Mouse (Mus musculus) heart, embryonic 16.5 days (tissue): ENCODE measurements around the gene Zfp553. TPM values are rescaled to one million over a fixed set of nuclear protein-coding genes. Genes with fewer than 3 reads are reported as not detected.
A peak's percentile ranks its signal among the peaks of the same experiment; 100 is the strongest.

ENCODE experiments used
- ATAC-seq: fragments of 200-750 bp; cut with Nextera tagmentation; replicated peaks from 2 replicates; pipeline ENCODE4 v1.8.0; 2017; ENCODE audit warnings: moderate number of reproducible peaks; ENCODE audit not compliant: insufficient read depth, low FRiP score; ENCODE audit errors: extremely low read depth
- H3K27ac ChIP-seq: fragments of 300-500 bp; sonication (generic); 2 replicates; pipeline ENCODE4 v1.5.1; 2014; ENCODE audit warnings: mild to moderate bottlenecking, low read length, control low read depth, moderate library complexity
- H3K27me3 ChIP-seq: fragments of 300-500 bp; sonication (generic); 2 replicates; pipeline ENCODE4 v1.6.1; 2014; ENCODE audit warnings: low read length, mixed read lengths; ENCODE audit not compliant: control insufficient read depth, insufficient read depth
- H3K36me3 ChIP-seq: fragments of 300-500 bp; sonication (generic); 2 replicates; pipeline ENCODE4 v1.6.1; 2014; ENCODE audit not compliant: control insufficient read depth, insufficient read depth
- H3K4me1 ChIP-seq: fragments of 300-500 bp; sonication (generic); 2 replicates; pipeline ENCODE4 v1.6.1; 2014; ENCODE audit warnings: low read length, mixed read lengths; ENCODE audit not compliant: control insufficient read depth, insufficient read depth
- H3K4me2 ChIP-seq: fragments of 300-500 bp; sonication (generic); 2 replicates; pipeline ENCODE4 v1.6.1; 2014; ENCODE audit warnings: low read depth, mild to moderate bottlenecking, control low read depth, low read length
- H3K4me3 ChIP-seq: fragments of 300-500 bp; sonication (generic); 2 replicates; pipeline ENCODE4 v1.5.1; 2014; ENCODE audit warnings: mild to moderate bottlenecking, control low read depth, low read length
- H3K9ac ChIP-seq: fragments of 300-500 bp; sonication (generic); 2 replicates; pipeline ENCODE4 v1.6.1; 2014; ENCODE audit warnings: low read length, control low read depth
- H3K9me3 ChIP-seq: fragments of 300-500 bp; sonication (generic); replicated peaks from 2 replicates; pipeline ENCODE4 v1.6.1; 2016; ENCODE audit warnings: low read length; ENCODE audit not compliant: control insufficient read depth
- WGBS: fragments of 180-500 bp; shearing (Covaris S2); extraction: QIAGEN DNeasy Blood & Tissue Kit; methylation state at CpG from one replicate; pipeline ENCODE4 v1.1.7; 2014; 5-methylcytosine and 5-hydroxymethylcytosine counted together
- polyA plus RNA-seq: library from polyadenylated mRNA; unstranded; fragments of >200 nt; fragmentation: Nextera tagmentation; extraction: Ambion mirVana; gene quantifications from 2 replicates; pipeline ENCODE4 v1.2.1, GENCODE M21; 2015

Zfp553 gene
- 21.0 and 21.9 TPM in 2 replicates for polyA plus RNA-seq

- peak; percentile 87 for ATAC-seq
Observed at GRCm38 (mm10) chr7:127232622-127233367, at the start of gene Zfp553, which contains the start of gene Sept1. Gene Zfp553 (plus strand): TSS chr7:127233061. Gene Sept1 (minus strand): TSS chr7:127233130.

GRCm38 (mm10) chr7:127183345-127183744, 49.5 kb upstream of the Zfp553 start:
- H3K9ac ChIP-seq, result no peak overlapping the region
- H3K9me3 ChIP-seq, result no peaks in the 10 kb centered on the region; the same call in 1 of the 2 replicates
- WGBS, result 61% methylated on average over 8 of the region's 8 CpGs
- H3K27me3 ChIP-seq, result no peaks in the 10 kb centered on the region
- H3K27ac ChIP-seq, result no peak overlapping the region
- H3K4me2 ChIP-seq, result no peak overlapping the region
- no peak overlapping the region for H3K4me3 ChIP-seq
- no peaks in the 10 kb centered on the region for H3K4me1 ChIP-seq
- no peak for ATAC-seq
- H3K36me3 ChIP-seq, result no peaks in the 10 kb centered on the region

More at GRCm38 (mm10) chr7:127232622-127233367, at the start of gene Zfp553, which contains the start of gene Sept1:
- Histone ChIP-seq H3K27me3 (no peaks in the 10 kb centered on the region), H3K36me3 (peaks cover 31% of the 10 kb centered on the region), H3K27ac (peak within 1 kb of the TSS; percentile 99), H3K4me2 (peak within 1 kb of the TSS; percentile 92), H3K4me3 (peak within 1 kb of the TSS; percentile 96), H3K9me3 (no peaks in the 10 kb centered on the region), H3K4me1 (peaks cover 24% of the 10 kb centered on the region), H3K9ac (peak within 1 kb of the TSS; percentile 94)
- WGBS, result under 1% methylated on average over 64 of the region's 64 CpGs

- Histone ChIP-seq H3K4me3 (no peak overlapping the region), H3K27me3 (no peaks in the 10 kb centered on the region), H3K4me1 (no peaks in the 10 kb centered on the region), H3K4me2 (no peak overlapping the region), H3K9ac (no peak overlapping the region), H3K27ac (no peak overlapping the region), H3K9me3 (no peaks in the 10 kb centered on the region; the same call in 1 of the 2 replicates), H3K36me3 (no peaks in the 10 kb centered on the region)
- no peak for ATAC-seq
- 73% methylated on average over 6 of the region's 6 CpGs for WGBS
Observed at GRCm38 (mm10) chr7:127183828-127184227, 49.0 kb upstream of the Zfp553 start.

GRCm38 (mm10) chr7:127184720-127185119, 48.1 kb upstream of the Zfp553 start:
- H3K9ac ChIP-seq, result no peak overlapping the region
- H3K4me2 ChIP-seq, result no peak overlapping the region
- WGBS, result 29% methylated on average over 1 of the region's 1 CpGs
- no peaks in the 10 kb centered on the region for H3K27me3 ChIP-seq
- H3K4me3 ChIP-seq, result no peak overlapping the region
- no peak overlapping the region; the same call in 1 of the 2 replicates for H3K27ac ChIP-seq
- H3K4me1 ChIP-seq, result no peaks in the 10 kb centered on the region
- no peak for ATAC-seq
- H3K36me3 ChIP-seq, result no peaks in the 10 kb centered on the region
- no peaks in the 10 kb centered on the region for H3K9me3 ChIP-seq

- Histone ChIP-seq H3K9ac (no peak overlapping the region), H3K4me2 (no peak overlapping the region), H3K4me3 (no peak overlapping the region), H3K36me3 (no peaks in the 10 kb centered on the region), H3K27me3 (no peaks in the 10 kb centered on the region), H3K4me1 (no peaks in the 10 kb centered on the region), H3K9me3 (no peaks in the 10 kb centered on the region), H3K27ac (no peak overlapping the region)
- WGBS, result 54% methylated on average over 3 of the region's 3 CpGs
- no peak for ATAC-seq
Observed at GRCm38 (mm10) chr7:127185601-127186000, 47.3 kb upstream of the Zfp553 start.

- Histone ChIP-seq H3K36me3 (peaks cover 13% of the 10 kb centered on the region), H3K27me3 (no peaks in the 10 kb centered on the region), H3K4me2 (no peak overlapping the region), H3K9ac (no peak overlapping the region), H3K4me3 (no peak overlapping the region), H3K27ac (no peak overlapping the region), H3K9me3 (no peaks in the 10 kb centered on the region), H3K4me1 (no peaks in the 10 kb centered on the region)
- no peak for ATAC-seq
- WGBS, result 61% methylated on average over 10 of the region's 10 CpGs
Observed at GRCm38 (mm10) chr7:127187351-127187750, 45.5 kb upstream of the Zfp553 start.

- Histone ChIP-seq H3K36me3 (peaks cover 22% of the 10 kb centered on the region), H3K4me2 (no peak overlapping the region), H3K9me3 (no peaks in the 10 kb centered on the region), H3K27me3 (no peaks in the 10 kb centered on the region), H3K27ac (peak overlapping the region; percentile 57), H3K4me3 (no peak overlapping the region), H3K4me1 (no peaks in the 10 kb centered on the region), H3K9ac (no peak overlapping the region; the same call in none of the 2 replicates)
- 68% methylated on average over 17 of the region's 17 CpGs for WGBS
- ATAC-seq, result peak; percentile 34
Observed at GRCm38 (mm10) chr7:127188305-127189276, 44.3 kb upstream of the Zfp553 start.

GRCm38 (mm10) chr7:127190672-127191071, 42.2 kb upstream of the Zfp553 start:
- H3K27ac ChIP-seq, result no peak overlapping the region
- H3K27me3 ChIP-seq, result no peaks in the 10 kb centered on the region
- no peak overlapping the region for H3K9ac ChIP-seq
- whole genome bisulfite sequencing, result 85% methylated on average over 6 of the region's 6 CpGs
- no peaks in the 10 kb centered on the region for H3K9me3 ChIP-seq
- H3K36me3 ChIP-seq, result peaks cover 29% of the 10 kb centered on the region
- H3K4me3 ChIP-seq, result no peak overlapping the region
- peaks cover 12% of the 10 kb centered on the region for H3K4me1 ChIP-seq
- no peak for ATAC-seq
- no peak overlapping the region for H3K4me2 ChIP-seq
